Mouse (Mus musculus): ENCODE measurements around the gene Ccdc142.

- no peak for TF ChIP-seq CTCF (IDR thresholded peaks at IDR 0.05; ENCODE audit: low read depth, low read length)
- TF ChIP-seq POLR2A (IDR thresholded peaks at IDR 0.05; ENCODE audit: extremely low read depth, insufficient read depth, low read length): no peak
Measured at GRCm38 (mm10) chr6:83156259-83156684, 54.9 kb downstream of the Ccdc142 start, which contains the start of the genes Wdr54 and 1700003E16Rik.
